Mouse (Mus musculus): ENCODE measurements at regions not wholly inside any gene's neighbourhood (a gene's known extent, or its start where the extent isn't known, plus 50 kb on each side); places are given as distances from the start of the nearest gene placed in this dataset.
"Not testable (repeated sequence)": the region's sequence is repeated elsewhere in the genome, so short reads cannot be mapped to it uniquely, and the experiment has no call there.

DNA sequence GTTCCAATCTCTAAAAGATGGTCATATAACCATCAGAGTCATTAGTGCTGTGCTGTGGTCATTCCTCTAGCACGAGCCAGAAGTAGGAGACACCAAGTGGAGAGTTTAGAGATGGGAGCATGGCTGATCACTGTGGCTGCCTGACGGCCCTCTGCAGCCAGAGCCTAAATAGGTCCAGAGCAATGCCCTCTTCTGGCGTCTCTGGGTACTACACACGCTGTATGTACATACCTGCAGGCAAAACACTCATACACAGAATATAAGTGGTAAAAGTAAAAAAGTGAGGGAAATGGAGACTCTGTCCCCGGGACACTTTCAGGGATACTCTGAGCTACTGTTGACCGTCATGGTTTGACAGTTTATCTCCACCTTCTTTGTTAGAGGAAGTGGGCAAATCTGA is 91.4 kb downstream of the Gm21738 start:
- no peak for DNase-seq (ENCODE audit: low read depth)

- DNase-seq (ENCODE audit: low read depth): no peak
These were observed 107.1 kb downstream of the Gm21738 start for GRCm38 (mm10) chr14:19311614-19312013.

DNA sequence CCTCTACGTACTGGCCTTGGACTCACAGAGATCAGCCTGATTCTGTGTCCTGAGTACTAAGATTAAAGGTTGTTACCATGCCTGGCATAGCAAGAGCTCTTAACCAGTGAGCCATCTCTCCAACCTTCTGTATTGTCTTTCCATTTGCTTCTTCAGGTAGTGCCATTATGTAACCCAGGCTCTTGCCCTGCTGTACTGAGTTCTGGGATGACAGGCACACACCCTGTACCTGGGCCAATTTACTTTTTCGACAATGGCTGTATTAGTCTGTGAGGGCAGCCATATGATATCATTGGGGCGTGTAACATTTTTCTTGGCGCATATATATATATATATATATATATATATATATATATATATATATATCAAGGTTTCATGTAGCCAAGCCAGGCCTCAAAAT is 115.9 kb downstream of the Gm21738 start:
- not testable (repeated sequence) for DNase-seq (ENCODE audit: low read depth)

DNA sequence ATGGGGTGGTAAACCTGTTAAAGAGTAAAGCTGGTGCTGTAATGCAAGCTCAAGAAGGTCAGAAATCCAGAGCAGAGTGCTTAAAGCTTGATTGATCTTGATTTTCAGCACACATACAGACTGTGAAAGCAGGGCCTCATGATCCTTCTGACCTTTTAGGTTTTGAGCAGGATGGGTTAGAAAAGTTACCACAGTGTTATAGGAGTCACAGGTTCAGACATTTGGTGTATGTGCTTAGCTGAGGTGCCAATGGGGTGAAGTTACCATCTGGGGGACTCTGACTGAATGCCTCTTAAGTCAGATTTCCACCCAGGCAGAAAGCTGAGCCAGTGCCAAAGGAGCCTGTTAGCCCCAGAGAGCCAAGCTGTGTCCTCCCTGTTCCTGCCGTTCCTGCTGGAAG is 139.6 kb downstream of the Gm21738 start:
- no peak for DNase-seq (ENCODE audit: low read depth)

- DNase-seq (ENCODE audit: low read depth): peak; percentile 96
These were observed 140.8 kb downstream of the Gm21738 start for GRCm38 (mm10) chr14:19277777-19278385.

Measured in induced T-regulatory cell, adult 2 months (primary cell).